Mouse (Mus musculus): ENCODE data around the gene Prkd2. TPM values are rescaled to one million over a fixed set of nuclear protein-coding genes. Genes with fewer than 3 reads are reported as not detected.
A peak's percentile ranks its signal among the peaks of the same experiment; 100 is the strongest.

Gene Prkd2
- 10.3 and 11.5 TPM in 2 replicates for polyA plus RNA-seq (2015; fragmentation: Nextera tagmentation; extraction: Ambion mirVana)

GRCm38 (mm10) chr7:16842645-16843063 lies at the start of gene Prkd2:
Gene Prkd2 (plus strand): TSS chr7:16842902.
- Histone ChIP-seq H3K9me3 (ENCODE audit: control insufficient read depth, low read length) (no peaks in the 10 kb centered on the region), H3K27me3 (replicated peaks; ENCODE audit: control insufficient read depth, insufficient read depth, low read length) (no peaks in the 10 kb centered on the region), H3K4me3 (ENCODE audit: low read length) (peak within 1 kb of the TSS; percentile 64), H3K36me3 (ENCODE audit: control insufficient read depth, insufficient read depth, low read length) (no peaks in the 10 kb centered on the region; the same call in none of the 2 replicates), H3K9ac (ENCODE audit: low read depth, low read length) (peak within 1 kb of the TSS; percentile 85), H3K4me1 (ENCODE audit: control insufficient read depth, insufficient read depth, low read length) (peaks cover 21% of the 10 kb centered on the region), H3K27ac (ENCODE audit: low read length) (peak within 1 kb of the TSS; percentile 83), H3K4me2 (ENCODE audit: low read depth, low read length) (peak within 1 kb of the TSS; percentile 98)
- WGBS, result under 1% methylated on average over 32 of the region's 32 CpGs
- peak; percentile 84 for ATAC-seq

- no peak overlapping the region for H3K4me3 ChIP-seq (ENCODE audit: low read length)
- 79% methylated on average over 19 of the region's 19 CpGs for WGBS
- H3K9ac ChIP-seq (ENCODE audit: low read depth, low read length), result no peak overlapping the region
- ATAC-seq, result peak; percentile 49; the same call in 1 of the 2 replicates
- H3K9me3 ChIP-seq (ENCODE audit: control insufficient read depth, low read length), result no peaks in the 10 kb centered on the region
- H3K27me3 ChIP-seq (replicated peaks; ENCODE audit: control insufficient read depth, insufficient read depth, low read length), result no peaks in the 10 kb centered on the region
- H3K4me2 ChIP-seq (ENCODE audit: low read depth, low read length), result no peak overlapping the region
- H3K27ac ChIP-seq (ENCODE audit: low read length), result no peak overlapping the region
- 0 out of 2 replicates have a peak, but pooled peaks cover 8% of the 10 kb centered on the region for H3K36me3 ChIP-seq (ENCODE audit: control insufficient read depth, insufficient read depth, low read length)
- peaks cover 10% of the 10 kb centered on the region for H3K4me1 ChIP-seq (ENCODE audit: control insufficient read depth, insufficient read depth, low read length)
These were observed 49.5 kb upstream of the Prkd2 start for GRCm38 (mm10) chr7:16793010-16793725.

GRCm38 (mm10) chr7:16794886-16795285 lies 47.8 kb upstream of the Prkd2 start:
- Histone ChIP-seq H3K4me3 (ENCODE audit: low read length) (no peak overlapping the region), H3K27ac (ENCODE audit: low read length) (no peak overlapping the region), H3K4me2 (ENCODE audit: low read depth, low read length) (no peak overlapping the region), H3K27me3 (replicated peaks; ENCODE audit: control insufficient read depth, insufficient read depth, low read length) (no peaks in the 10 kb centered on the region), H3K36me3 (ENCODE audit: control insufficient read depth, insufficient read depth, low read length) (0 out of 2 replicates have a peak, but pooled peaks cover 8% of the 10 kb centered on the region), H3K9ac (ENCODE audit: low read depth, low read length) (no peak overlapping the region), H3K4me1 (ENCODE audit: control insufficient read depth, insufficient read depth, low read length) (peaks cover 10% of the 10 kb centered on the region), H3K9me3 (ENCODE audit: control insufficient read depth, low read length) (no peaks in the 10 kb centered on the region)
- 94% methylated on average over 5 of the region's 5 CpGs for WGBS
- ATAC-seq, result no peak

GRCm38 (mm10) chr7:16804409-16805028 lies 38.2 kb upstream of the Prkd2 start:
- Histone ChIP-seq H3K9me3 (ENCODE audit: control insufficient read depth, low read length) (no peaks in the 10 kb centered on the region), H3K27me3 (replicated peaks; ENCODE audit: control insufficient read depth, insufficient read depth, low read length) (no peaks in the 10 kb centered on the region), H3K27ac (ENCODE audit: low read length) (no peak overlapping the region), H3K4me1 (ENCODE audit: control insufficient read depth, insufficient read depth, low read length) (peaks cover 3% of the 10 kb centered on the region; the same call in 1 of the 2 replicates), H3K36me3 (ENCODE audit: control insufficient read depth, insufficient read depth, low read length) (no peaks in the 10 kb centered on the region), H3K4me3 (ENCODE audit: low read length) (no peak overlapping the region), H3K4me2 (ENCODE audit: low read depth, low read length) (no peak overlapping the region), H3K9ac (ENCODE audit: low read depth, low read length) (no peak overlapping the region)
- peak; percentile 43; the same call in 1 of the 2 replicates for ATAC-seq
- whole genome bisulfite sequencing, result 34% methylated on average over 8 of the region's 8 CpGs

DNA sequence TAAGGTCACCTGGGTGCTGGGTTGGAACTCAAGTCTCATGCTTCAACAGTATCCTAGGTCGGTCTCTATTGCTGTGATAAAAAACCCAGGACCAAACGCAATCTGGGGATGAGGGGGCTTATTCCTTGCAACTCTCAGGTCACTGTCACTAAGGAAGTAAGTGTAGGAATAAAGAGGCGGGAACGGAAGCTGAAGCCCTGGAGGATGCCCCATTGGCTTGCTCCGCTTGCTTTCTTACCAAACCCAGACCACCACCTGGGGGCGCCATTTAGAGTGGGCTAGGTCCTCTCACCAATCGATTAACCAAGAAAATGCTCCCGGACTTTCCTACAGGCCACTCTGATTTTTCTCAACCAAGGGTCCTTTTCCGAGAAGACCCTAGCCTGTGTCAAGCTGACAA lies 34.8 kb upstream of the Prkd2 start:
- ATAC-seq, result no peak
- no peak overlapping the region for H3K9ac ChIP-seq (ENCODE audit: low read depth, low read length)
- no peak overlapping the region for H3K27ac ChIP-seq (ENCODE audit: low read length)
- H3K4me1 ChIP-seq (ENCODE audit: control insufficient read depth, insufficient read depth, low read length), result peaks cover 14% of the 10 kb centered on the region
- H3K4me2 ChIP-seq (ENCODE audit: low read depth, low read length), result no peak overlapping the region
- no peaks in the 10 kb centered on the region for H3K9me3 ChIP-seq (ENCODE audit: control insufficient read depth, low read length)
- no peak overlapping the region for H3K4me3 ChIP-seq (ENCODE audit: low read length)
- no peaks in the 10 kb centered on the region; the same call in 1 of the 2 replicates for H3K27me3 ChIP-seq (replicated peaks; ENCODE audit: control insufficient read depth, insufficient read depth, low read length)
- WGBS, result 87% methylated on average over 9 of the region's 9 CpGs
- H3K36me3 ChIP-seq (ENCODE audit: control insufficient read depth, insufficient read depth, low read length), result no peaks in the 10 kb centered on the region

DNA sequence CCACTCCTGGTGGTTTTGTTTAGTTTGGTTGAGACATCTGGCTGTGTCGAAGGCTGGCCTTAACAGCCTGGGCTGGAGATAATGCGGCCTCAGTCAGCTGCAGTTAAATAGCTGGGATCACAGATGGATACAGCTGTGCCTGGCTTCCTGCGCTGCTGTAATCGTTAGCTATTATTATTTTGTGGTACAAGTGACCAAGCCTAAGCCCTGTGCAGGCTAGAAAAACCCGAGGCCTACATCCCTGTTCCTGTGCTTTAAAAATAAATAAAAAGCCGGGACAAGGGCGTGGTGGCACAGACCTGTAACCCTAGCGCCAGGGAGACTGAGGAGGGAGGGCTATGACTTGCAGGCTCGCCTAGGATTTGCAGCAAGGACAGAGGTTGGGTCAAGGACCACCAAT lies 34.1 kb upstream of the Prkd2 start:
- Histone ChIP-seq H3K4me2 (ENCODE audit: low read depth, low read length) (no peak overlapping the region), H3K4me1 (ENCODE audit: control insufficient read depth, insufficient read depth, low read length) (peaks cover 14% of the 10 kb centered on the region), H3K27me3 (replicated peaks; ENCODE audit: control insufficient read depth, insufficient read depth, low read length) (no peaks in the 10 kb centered on the region; the same call in 1 of the 2 replicates), H3K9me3 (ENCODE audit: control insufficient read depth, low read length) (no peaks in the 10 kb centered on the region), H3K36me3 (ENCODE audit: control insufficient read depth, insufficient read depth, low read length) (no peaks in the 10 kb centered on the region), H3K4me3 (ENCODE audit: low read length) (no peak overlapping the region), H3K9ac (ENCODE audit: low read depth, low read length) (no peak overlapping the region), H3K27ac (ENCODE audit: low read length) (no peak overlapping the region)
- ATAC-seq, result peak; percentile 32
- WGBS, result 58% methylated on average over 9 of the region's 9 CpGs

DNA sequence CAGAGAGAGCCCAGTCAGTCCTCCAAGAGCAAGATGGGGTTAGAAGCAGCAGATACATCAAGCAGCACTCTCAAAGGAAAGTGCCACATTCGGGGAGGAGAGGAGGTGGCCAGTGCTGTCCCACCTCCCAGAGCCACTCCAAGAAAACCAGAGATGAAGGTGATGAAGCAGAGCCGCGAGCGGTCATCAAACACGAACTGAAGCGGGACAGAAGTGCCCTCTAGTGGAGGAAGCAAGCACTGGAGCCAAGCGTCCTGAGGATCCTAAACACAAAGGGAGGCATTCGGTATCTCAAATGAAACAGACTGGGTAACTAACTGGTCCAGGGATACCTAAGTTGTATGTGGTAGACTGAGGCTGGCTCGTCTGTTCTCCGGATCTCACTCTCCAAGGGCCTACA lies 33.0 kb upstream of the Prkd2 start:
- no peak overlapping the region for H3K4me3 ChIP-seq (ENCODE audit: low read length)
- WGBS, result 39% methylated on average over 10 of the region's 10 CpGs
- H3K4me2 ChIP-seq (ENCODE audit: low read depth, low read length), result no peak overlapping the region
- H3K9ac ChIP-seq (ENCODE audit: low read depth, low read length), result no peak overlapping the region
- no peak overlapping the region for H3K27ac ChIP-seq (ENCODE audit: low read length)
- peaks cover 14% of the 10 kb centered on the region for H3K4me1 ChIP-seq (ENCODE audit: control insufficient read depth, insufficient read depth, low read length)
- no peaks in the 10 kb centered on the region for H3K9me3 ChIP-seq (ENCODE audit: control insufficient read depth, low read length)
- no peaks in the 10 kb centered on the region; the same call in 1 of the 2 replicates for H3K27me3 ChIP-seq (replicated peaks; ENCODE audit: control insufficient read depth, insufficient read depth, low read length)
- no peaks in the 10 kb centered on the region for H3K36me3 ChIP-seq (ENCODE audit: control insufficient read depth, insufficient read depth, low read length)
- ATAC-seq, result peak; percentile 20; the same call in 1 of the 2 replicates

- Histone ChIP-seq H3K27ac (ENCODE audit: low read length) (no peak overlapping the region), H3K4me1 (ENCODE audit: control insufficient read depth, insufficient read depth, low read length) (peaks cover 16% of the 10 kb centered on the region), H3K27me3 (replicated peaks; ENCODE audit: control insufficient read depth, insufficient read depth, low read length) (no peaks in the 10 kb centered on the region; the same call in 1 of the 2 replicates), H3K9ac (ENCODE audit: low read depth, low read length) (no peak overlapping the region), H3K9me3 (ENCODE audit: control insufficient read depth, low read length) (no peaks in the 10 kb centered on the region), H3K36me3 (ENCODE audit: control insufficient read depth, insufficient read depth, low read length) (no peaks in the 10 kb centered on the region), H3K4me3 (ENCODE audit: low read length) (peak overlapping the region; percentile 33), H3K4me2 (ENCODE audit: low read depth, low read length) (peak overlapping the region; percentile 62)
- 68% methylated on average over 28 of the region's 28 CpGs for WGBS
- ATAC-seq, result no peak
These were observed 32.2 kb upstream of the Prkd2 start for GRCm38 (mm10) chr7:16810399-16810919.

- H3K4me3 ChIP-seq (ENCODE audit: low read length), result peak overlapping the region; percentile 33
- H3K4me2 ChIP-seq (ENCODE audit: low read depth, low read length), result peak overlapping the region; percentile 62
- ATAC-seq, result peak; percentile 36
- WGBS, result 24% methylated on average over 90 of the region's 90 CpGs
- peak overlapping the region; percentile 43; the same call in 1 of the 2 replicates for H3K9ac ChIP-seq (ENCODE audit: low read depth, low read length)
- no peaks in the 10 kb centered on the region for H3K9me3 ChIP-seq (ENCODE audit: control insufficient read depth, low read length)
- H3K4me1 ChIP-seq (ENCODE audit: control insufficient read depth, insufficient read depth, low read length), result peaks cover 20% of the 10 kb centered on the region
- H3K36me3 ChIP-seq (ENCODE audit: control insufficient read depth, insufficient read depth, low read length), result no peaks in the 10 kb centered on the region
- H3K27ac ChIP-seq (ENCODE audit: low read length), result no peak overlapping the region
- no peaks in the 10 kb centered on the region; the same call in 1 of the 2 replicates for H3K27me3 ChIP-seq (replicated peaks; ENCODE audit: control insufficient read depth, insufficient read depth, low read length)
These were observed 31.6 kb upstream of the Prkd2 start for GRCm38 (mm10) chr7:16810920-16811648.
